Mouse (Mus musculus): ENCODE data around the gene Fbxw11. TPM values are rescaled to one million over a fixed set of nuclear protein-coding genes. Genes with fewer than 3 reads are reported as not detected.
"Not testable (repeated sequence)": the region's sequence is repeated elsewhere in the genome, so short reads cannot be mapped to it uniquely, and the experiment has no call there.

Fbxw11 gene
- polyA plus RNA-seq, 1 experiment from 2014 or later = 114 TPM

- Histone ChIP-seq H3K9ac (replicated peaks) (no peak overlapping the region), H3K27me3 (no peaks in the 10 kb centered on the region), H3K4me2 (replicated peaks) (no peak overlapping the region), H3K27ac (no peak overlapping the region), H3K9me3 (no peaks in the 10 kb centered on the region), H3K36me3 (no peaks in the 10 kb centered on the region), H3K4me1 (replicated peaks) (peaks cover 27% of the 10 kb centered on the region), H3K4me3 (replicated peaks) (no peak overlapping the region)
- WGBS = 83% methylated on average over 6 of the region's 6 CpGs
- ATAC-seq = 0 out of 2 replicates have a peak, but pooled peaks have one; percentile 43
Observed at GRCm38 (mm10) chr11:32704241-32704890, 61.8 kb downstream of the Fbxw11 start.

- Histone ChIP-seq H3K4me3 (replicated peaks) (no peak overlapping the region), H3K36me3 (no peaks in the 10 kb centered on the region), H3K4me2 (replicated peaks) (no peak overlapping the region), H3K27ac (no peak overlapping the region), H3K9me3 (no peaks in the 10 kb centered on the region), H3K27me3 (no peaks in the 10 kb centered on the region), H3K4me1 (replicated peaks) (peaks cover 22% of the 10 kb centered on the region), H3K9ac (replicated peaks) (no peak overlapping the region)
- 87% methylated on average over 4 of the region's 4 CpGs for WGBS
- no peak for ATAC-seq
Observed at GRCm38 (mm10) chr11:32706406-32706993, 64.0 kb downstream of the Fbxw11 start.

- Histone ChIP-seq H3K4me1 (replicated peaks) (peaks cover 18% of the 10 kb centered on the region), H3K27me3 (no peaks in the 10 kb centered on the region), H3K4me3 (replicated peaks) (no peak overlapping the region), H3K27ac (no peak overlapping the region), H3K4me2 (replicated peaks) (no peak overlapping the region), H3K9me3 (no peaks in the 10 kb centered on the region), H3K36me3 (peaks cover 8% of the 10 kb centered on the region), H3K9ac (replicated peaks) (no peak overlapping the region)
- ATAC-seq = no peak
- 64% methylated on average over 3 of the region's 3 CpGs for WGBS
Observed at GRCm38 (mm10) chr11:32707481-32707880, 65.0 kb downstream of the Fbxw11 start.

GRCm38 (mm10) chr11:32708739-32709501 is 66.4 kb downstream of the Fbxw11 start:
- ATAC-seq = 0 out of 2 replicates have a peak, but pooled peaks have one; percentile 15
- Histone ChIP-seq H3K27ac (no peak overlapping the region), H3K9me3 (no peaks in the 10 kb centered on the region), H3K4me2 (replicated peaks) (no peak overlapping the region), H3K27me3 (no peaks in the 10 kb centered on the region), H3K4me1 (replicated peaks) (peaks cover 15% of the 10 kb centered on the region), H3K36me3 (peaks cover 15% of the 10 kb centered on the region), H3K9ac (replicated peaks) (no peak overlapping the region), H3K4me3 (replicated peaks) (no peak overlapping the region)
- whole genome bisulfite sequencing = 85% methylated on average over 14 of the region's 14 CpGs

GRCm38 (mm10) chr11:32709563-32709962 is 67.0 kb downstream of the Fbxw11 start:
- no peaks in the 10 kb centered on the region for H3K9me3 ChIP-seq
- WGBS = 12% methylated on average over 1 of the region's 1 CpGs
- H3K9ac ChIP-seq (replicated peaks) = no peak overlapping the region
- H3K4me2 ChIP-seq (replicated peaks) = no peak overlapping the region
- H3K4me3 ChIP-seq (replicated peaks) = no peak overlapping the region
- ATAC-seq = no peak
- H3K36me3 ChIP-seq = peaks cover 15% of the 10 kb centered on the region
- H3K4me1 ChIP-seq (replicated peaks) = peaks cover 9% of the 10 kb centered on the region
- no peak overlapping the region for H3K27ac ChIP-seq
- no peaks in the 10 kb centered on the region for H3K27me3 ChIP-seq

GRCm38 (mm10) chr11:32714230-32714629 is 71.7 kb downstream of the Fbxw11 start:
- no peak overlapping the region for H3K4me3 ChIP-seq (replicated peaks)
- H3K9me3 ChIP-seq = no peaks in the 10 kb centered on the region
- ATAC-seq = peak; percentile 66; the same call in 1 of the 2 replicates
- peaks cover 17% of the 10 kb centered on the region for H3K4me1 ChIP-seq (replicated peaks)
- H3K9ac ChIP-seq (replicated peaks) = no peak overlapping the region
- H3K36me3 ChIP-seq = peaks cover 15% of the 10 kb centered on the region
- no peaks in the 10 kb centered on the region for H3K27me3 ChIP-seq
- H3K27ac ChIP-seq = no peak overlapping the region
- WGBS = 69% methylated on average over 5 of the region's 5 CpGs
- H3K4me2 ChIP-seq (replicated peaks) = no peak overlapping the region

- Histone ChIP-seq H3K36me3 (peaks cover 15% of the 10 kb centered on the region), H3K9me3 (no peaks in the 10 kb centered on the region), H3K27me3 (no peaks in the 10 kb centered on the region), H3K9ac (replicated peaks) (no peak overlapping the region), H3K27ac (no peak overlapping the region), H3K4me2 (replicated peaks) (no peak overlapping the region), H3K4me1 (replicated peaks) (peaks cover 17% of the 10 kb centered on the region), H3K4me3 (replicated peaks) (no peak overlapping the region)
- ATAC-seq = no peak
- over 99% methylated on average over 2 of the region's 2 CpGs for WGBS
Observed at GRCm38 (mm10) chr11:32714896-32715295, 72.4 kb downstream of the Fbxw11 start.

GRCm38 (mm10) chr11:32715495-32715894 is 73.0 kb downstream of the Fbxw11 start:
- Histone ChIP-seq H3K9me3 (no peaks in the 10 kb centered on the region), H3K36me3 (peaks cover 15% of the 10 kb centered on the region), H3K27ac (no peak overlapping the region), H3K4me3 (replicated peaks) (no peak overlapping the region), H3K9ac (replicated peaks) (no peak overlapping the region), H3K4me2 (replicated peaks) (no peak overlapping the region), H3K4me1 (replicated peaks) (peaks cover 17% of the 10 kb centered on the region), H3K27me3 (no peaks in the 10 kb centered on the region)
- ATAC-seq = no peak
- WGBS = 90% methylated on average over 6 of the region's 6 CpGs

GRCm38 (mm10) chr11:32715970-32716369 is 73.4 kb downstream of the Fbxw11 start:
- Histone ChIP-seq H3K9me3 (no peaks in the 10 kb centered on the region), H3K4me2 (replicated peaks) (no peak overlapping the region), H3K4me3 (replicated peaks) (no peak overlapping the region), H3K4me1 (replicated peaks) (peaks cover 17% of the 10 kb centered on the region), H3K36me3 (peaks cover 17% of the 10 kb centered on the region), H3K9ac (replicated peaks) (no peak overlapping the region), H3K27ac (no peak overlapping the region), H3K27me3 (no peaks in the 10 kb centered on the region)
- no peak for ATAC-seq
- WGBS = 89% methylated on average over 5 of the region's 5 CpGs

- no peak overlapping the region for H3K4me3 ChIP-seq (replicated peaks)
- peaks cover 17% of the 10 kb centered on the region for H3K4me1 ChIP-seq (replicated peaks)
- H3K9ac ChIP-seq (replicated peaks) = no peak overlapping the region
- no peaks in the 10 kb centered on the region for H3K27me3 ChIP-seq
- no peak overlapping the region for H3K4me2 ChIP-seq (replicated peaks)
- WGBS = 78% methylated on average over 4 of the region's 4 CpGs
- no peak overlapping the region for H3K27ac ChIP-seq
- H3K9me3 ChIP-seq = no peaks in the 10 kb centered on the region
- peaks cover 17% of the 10 kb centered on the region for H3K36me3 ChIP-seq
- ATAC-seq = no peak
Observed at GRCm38 (mm10) chr11:32716876-32717275, 74.4 kb downstream of the Fbxw11 start.

GRCm38 (mm10) chr11:32717711-32718110 is 75.2 kb downstream of the Fbxw11 start:
- H3K4me2 ChIP-seq (replicated peaks); ATAC-seq; H3K9me3 ChIP-seq; H3K36me3 ChIP-seq; H3K27ac ChIP-seq; H3K9ac ChIP-seq (replicated peaks); H3K27me3 ChIP-seq; H3K4me3 ChIP-seq (replicated peaks): not testable (repeated sequence)
- H3K4me1 ChIP-seq (replicated peaks) = peaks cover 17% of the 10 kb centered on the region
- 92% methylated on average over 9 of the region's 9 CpGs for WGBS

- H3K9ac ChIP-seq (replicated peaks) = no peak overlapping the region
Observed at GRCm38 (mm10) chr11:32718371-32718770, 75.8 kb downstream of the Fbxw11 start.

More at GRCm38 (mm10) chr11:32718371-32718770, 75.8 kb downstream of the Fbxw11 start:
- Histone ChIP-seq H3K36me3 (peaks cover 5% of the 10 kb centered on the region; the same call in 1 of the 2 replicates), H3K4me3 (replicated peaks) (no peak overlapping the region), H3K27me3 (no peaks in the 10 kb centered on the region), H3K4me2 (replicated peaks) (no peak overlapping the region), H3K4me1 (replicated peaks) (peaks cover 17% of the 10 kb centered on the region), H3K27ac (no peak overlapping the region), H3K9me3 (no peaks in the 10 kb centered on the region)
- WGBS = 57% methylated on average over 2 of the region's 2 CpGs
- no peak for ATAC-seq
